Mouse (Mus musculus): ENCODE measurements around the gene Iqca. TPM values are rescaled to one million over a fixed set of nuclear protein-coding genes. Genes with fewer than 3 reads are reported as not detected.

The Iqca gene
- polyA plus RNA-seq, 1 experiment, result 0.33 TPM

DNA sequence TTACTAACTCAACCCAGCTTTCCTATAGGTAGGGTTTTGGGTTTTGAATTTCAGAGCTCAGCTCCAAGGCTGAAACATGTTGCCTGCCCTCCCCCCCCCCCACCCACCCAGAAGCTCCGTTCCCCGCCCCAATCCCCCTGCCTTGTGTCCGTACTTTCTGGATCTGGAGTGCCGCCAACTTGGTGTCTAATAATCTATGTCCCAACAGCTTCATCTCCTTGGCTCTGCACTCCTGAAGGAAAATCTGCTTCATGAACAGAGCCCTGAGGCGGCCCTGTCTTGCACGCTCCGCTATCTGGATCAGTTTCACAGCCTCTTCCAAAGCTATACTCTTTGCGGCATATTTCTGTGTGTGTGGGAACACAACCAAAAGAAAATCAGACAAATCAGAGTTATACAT is 13.5 kb downstream of the Iqca start:
- no peak for TF ChIP-seq CTCF (conservative IDR thresholded peaks at IDR 0.05; ENCODE audit: insufficient read depth, insufficient read length, low read depth, low read length)
- no peak for TF ChIP-seq POLR2A (IDR thresholded peaks at IDR 0.05; ENCODE audit: low read depth, low read length)
- no peaks in the 10 kb centered on the region for H3K4me1 ChIP-seq (ENCODE audit: control insufficient read depth, insufficient read depth, low read length)
- 79% methylated on average over 8 of the region's 8 CpGs for WGBS
- no peak overlapping the region for H3K4me3 ChIP-seq (ENCODE audit: insufficient read depth, low read depth, low read length)
- no peak for DNase-seq
- H3K27ac ChIP-seq (ENCODE audit: insufficient read depth, low read depth, low read length), result no peak overlapping the region
- no peaks in the 10 kb centered on the region for H3K36me3 ChIP-seq (ENCODE audit: control insufficient read depth, insufficient read depth, low read length)
- H3K27me3 ChIP-seq (replicated peaks; ENCODE audit: control insufficient read depth, insufficient read depth, low read length), result no peaks in the 10 kb centered on the region

DNA sequence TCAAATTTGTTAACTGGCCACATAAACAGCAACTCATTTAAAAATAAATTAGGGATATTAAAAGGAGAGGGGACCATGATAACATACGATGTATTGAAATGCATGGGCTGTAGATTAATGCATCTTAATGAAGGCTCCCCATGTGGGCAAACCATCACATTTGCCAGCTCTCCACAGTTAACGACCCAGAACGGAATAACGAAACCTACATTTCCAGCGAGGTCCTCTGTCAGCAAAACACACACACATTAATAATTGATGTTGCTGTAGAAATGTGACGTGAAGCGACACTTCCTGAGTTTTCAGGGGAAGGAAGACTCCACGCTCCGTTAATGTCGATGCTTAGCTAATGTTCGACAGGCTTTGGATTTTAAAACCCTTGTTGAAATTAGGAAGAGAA is 20.8 kb downstream of the Iqca start:
- 24% methylated on average over 11 of the region's 11 CpGs for WGBS

DNA sequence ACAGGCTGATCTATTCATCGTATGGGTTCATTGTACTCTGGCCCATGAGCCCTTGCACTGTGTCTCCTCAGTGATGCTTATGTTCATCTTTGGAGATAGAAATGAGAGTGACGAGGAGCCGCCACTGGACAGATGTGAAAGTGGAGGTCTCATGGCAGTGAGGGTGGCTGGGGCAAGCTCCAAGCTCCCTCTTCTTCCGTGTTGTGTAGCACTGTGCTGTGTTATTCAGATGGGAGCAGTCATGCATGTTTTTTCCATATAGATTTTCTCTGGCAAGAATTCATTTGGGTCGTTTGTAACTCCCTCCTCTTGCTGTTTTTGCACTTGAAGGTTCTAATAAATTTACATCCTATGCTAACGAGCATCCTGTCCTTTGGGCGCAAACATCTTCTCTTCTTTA is 21.2 kb downstream of the Iqca start:
- no peak for DNase-seq
- Histone ChIP-seq H3K27me3 (replicated peaks; ENCODE audit: control insufficient read depth, insufficient read depth, low read length) (no peaks in the 10 kb centered on the region), H3K36me3 (ENCODE audit: control insufficient read depth, insufficient read depth, low read length) (no peaks in the 10 kb centered on the region), H3K4me3 (ENCODE audit: insufficient read depth, low read depth, low read length) (no peak overlapping the region), H3K27ac (ENCODE audit: insufficient read depth, low read depth, low read length) (no peak overlapping the region), H3K4me1 (ENCODE audit: control insufficient read depth, insufficient read depth, low read length) (peaks cover 2% of the 10 kb centered on the region; the same call in 1 of the 2 replicates)
- TF ChIP-seq POLR2A (IDR thresholded peaks at IDR 0.05; ENCODE audit: low read depth, low read length) (no peak), CTCF (conservative IDR thresholded peaks at IDR 0.05; ENCODE audit: insufficient read depth, insufficient read length, low read depth, low read length) (no peak)
- 61% methylated on average over 7 of the region's 7 CpGs for WGBS

More for the DNA sequence above, 20.8 kb downstream of the Iqca start:
- Histone ChIP-seq H3K36me3 (ENCODE audit: control insufficient read depth, insufficient read depth, low read length) (no peaks in the 10 kb centered on the region), H3K4me1 (ENCODE audit: control insufficient read depth, insufficient read depth, low read length) (peaks cover 2% of the 10 kb centered on the region; the same call in 1 of the 2 replicates), H3K27ac (ENCODE audit: insufficient read depth, low read depth, low read length) (no peak overlapping the region), H3K4me3 (ENCODE audit: insufficient read depth, low read depth, low read length) (no peak overlapping the region), H3K27me3 (replicated peaks; ENCODE audit: control insufficient read depth, insufficient read depth, low read length) (no peaks in the 10 kb centered on the region)
- no peak for DNase-seq
- TF ChIP-seq CTCF (conservative IDR thresholded peaks at IDR 0.05; ENCODE audit: insufficient read depth, insufficient read length, low read depth, low read length) (no peak), POLR2A (IDR thresholded peaks at IDR 0.05; ENCODE audit: low read depth, low read length) (no peak)

DNA sequence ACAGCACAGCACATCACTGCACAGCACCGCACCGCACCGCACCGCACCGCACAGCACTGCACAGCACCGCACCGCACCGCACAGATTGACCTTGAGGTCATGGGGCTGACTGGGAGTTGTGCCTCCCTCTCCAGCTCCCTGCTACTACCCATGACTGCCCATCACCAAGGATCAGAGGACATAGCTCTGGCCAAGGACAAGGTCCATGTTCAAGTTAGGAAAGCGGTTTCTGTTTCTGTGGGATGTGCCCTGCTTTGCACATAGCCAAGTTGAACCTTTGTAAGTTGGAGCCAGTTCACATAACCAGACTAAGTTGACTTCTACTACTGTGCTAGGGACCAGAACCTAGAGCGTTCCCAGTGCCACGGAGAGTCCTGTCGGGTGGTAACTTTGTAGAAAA is 28.6 kb downstream of the Iqca start:
- Histone ChIP-seq H3K27ac (ENCODE audit: insufficient read depth, low read depth, low read length) (no peak overlapping the region), H3K36me3 (ENCODE audit: control insufficient read depth, insufficient read depth, low read length) (no peaks in the 10 kb centered on the region), H3K27me3 (replicated peaks; ENCODE audit: control insufficient read depth, insufficient read depth, low read length) (no peaks in the 10 kb centered on the region), H3K4me1 (ENCODE audit: control insufficient read depth, insufficient read depth, low read length) (no peaks in the 10 kb centered on the region), H3K4me3 (ENCODE audit: insufficient read depth, low read depth, low read length) (no peak overlapping the region)
- peak; percentile 72 for DNase-seq
- TF ChIP-seq POLR2A (IDR thresholded peaks at IDR 0.05; ENCODE audit: low read depth, low read length) (no peak), CTCF (conservative IDR thresholded peaks at IDR 0.05; ENCODE audit: insufficient read depth, insufficient read length, low read depth, low read length) (no peak)
- WGBS, result 79% methylated on average over 12 of the region's 12 CpGs

DNA sequence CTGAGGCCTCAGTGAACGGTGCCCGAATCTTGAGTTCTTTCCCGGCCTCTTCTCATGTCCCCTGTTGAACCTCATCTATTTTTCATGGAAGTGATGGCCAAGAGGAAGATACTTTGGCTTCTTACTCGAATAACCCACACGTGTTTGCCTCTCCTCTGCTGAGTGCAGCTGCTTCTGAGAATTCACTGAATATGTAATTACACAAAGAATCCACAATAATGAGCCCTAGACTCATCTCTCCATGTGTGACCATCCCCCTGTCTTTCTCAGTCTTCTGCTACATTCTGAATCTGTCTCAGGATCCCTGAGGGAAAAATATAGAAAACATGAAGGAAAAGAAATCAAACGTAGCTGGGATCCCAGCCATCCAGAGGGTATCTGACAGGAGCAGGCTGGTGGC is 32.5 kb downstream of the Iqca start:
- Histone ChIP-seq H3K4me1 (ENCODE audit: control insufficient read depth, insufficient read depth, low read length) (no peaks in the 10 kb centered on the region), H3K36me3 (ENCODE audit: control insufficient read depth, insufficient read depth, low read length) (no peaks in the 10 kb centered on the region), H3K27me3 (replicated peaks; ENCODE audit: control insufficient read depth, insufficient read depth, low read length) (no peaks in the 10 kb centered on the region), H3K27ac (ENCODE audit: insufficient read depth, low read depth, low read length) (no peak overlapping the region), H3K4me3 (ENCODE audit: insufficient read depth, low read depth, low read length) (no peak overlapping the region)
- TF ChIP-seq POLR2A (IDR thresholded peaks at IDR 0.05; ENCODE audit: low read depth, low read length), result no peak
- TF ChIP-seq CTCF (conservative IDR thresholded peaks at IDR 0.05; ENCODE audit: insufficient read depth, insufficient read length, low read depth, low read length), result no peak
- 85% methylated on average over 6 of the region's 6 CpGs for WGBS
- no peak for DNase-seq

DNA sequence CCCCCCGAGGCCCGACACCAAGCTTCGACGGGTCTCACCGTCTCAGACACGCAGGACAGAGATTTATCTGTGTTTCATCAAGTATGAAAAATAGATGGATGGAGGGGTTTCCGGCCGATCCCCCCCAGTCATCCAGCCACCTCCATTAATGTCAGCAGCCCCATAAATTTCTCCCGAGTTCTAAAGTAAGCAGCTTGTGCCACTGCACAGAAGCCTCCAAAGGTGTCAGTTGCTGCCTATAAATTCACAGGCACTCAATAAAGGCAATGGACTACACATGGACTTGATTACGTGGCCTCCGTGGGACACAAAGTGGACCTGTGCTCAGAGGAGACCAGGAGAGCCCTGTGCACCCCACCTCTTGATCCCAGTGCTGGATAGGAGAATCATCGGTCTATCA is 34.0 kb downstream of the Iqca start:
- no peak for TF ChIP-seq CTCF (conservative IDR thresholded peaks at IDR 0.05; ENCODE audit: insufficient read depth, insufficient read length, low read depth, low read length)
- TF ChIP-seq POLR2A (IDR thresholded peaks at IDR 0.05; ENCODE audit: low read depth, low read length), result no peak
- Histone ChIP-seq H3K4me3 (ENCODE audit: insufficient read depth, low read depth, low read length) (no peak overlapping the region), H3K27me3 (replicated peaks; ENCODE audit: control insufficient read depth, insufficient read depth, low read length) (no peaks in the 10 kb centered on the region), H3K27ac (ENCODE audit: insufficient read depth, low read depth, low read length) (no peak overlapping the region), H3K4me1 (ENCODE audit: control insufficient read depth, insufficient read depth, low read length) (no peaks in the 10 kb centered on the region), H3K36me3 (ENCODE audit: control insufficient read depth, insufficient read depth, low read length) (no peaks in the 10 kb centered on the region)
- 45% methylated on average over 12 of the region's 12 CpGs for WGBS
- no peak for DNase-seq

DNA sequence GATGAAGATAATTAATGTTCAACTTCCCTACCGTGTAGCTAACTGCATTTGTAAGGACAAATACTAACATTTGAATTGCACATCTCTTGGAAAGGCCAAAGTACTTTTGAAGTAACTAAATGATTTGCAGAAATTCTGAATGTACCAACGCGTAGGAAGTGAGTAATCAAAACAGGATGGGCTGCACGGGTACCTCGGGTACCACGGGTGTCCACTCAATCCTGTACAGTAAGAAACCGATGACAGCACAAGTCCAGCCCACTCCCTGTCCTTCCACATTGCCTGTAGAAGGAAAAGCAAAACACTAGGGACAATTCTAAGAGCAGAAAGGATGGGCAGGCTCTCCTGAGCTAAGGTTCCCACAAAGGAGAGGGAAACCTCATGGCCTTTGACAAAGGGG is 36.0 kb downstream of the Iqca start:
- no peaks in the 10 kb centered on the region for H3K36me3 ChIP-seq (ENCODE audit: control insufficient read depth, insufficient read depth, low read length)
- 42% methylated on average over 7 of the region's 7 CpGs for WGBS

DNA sequence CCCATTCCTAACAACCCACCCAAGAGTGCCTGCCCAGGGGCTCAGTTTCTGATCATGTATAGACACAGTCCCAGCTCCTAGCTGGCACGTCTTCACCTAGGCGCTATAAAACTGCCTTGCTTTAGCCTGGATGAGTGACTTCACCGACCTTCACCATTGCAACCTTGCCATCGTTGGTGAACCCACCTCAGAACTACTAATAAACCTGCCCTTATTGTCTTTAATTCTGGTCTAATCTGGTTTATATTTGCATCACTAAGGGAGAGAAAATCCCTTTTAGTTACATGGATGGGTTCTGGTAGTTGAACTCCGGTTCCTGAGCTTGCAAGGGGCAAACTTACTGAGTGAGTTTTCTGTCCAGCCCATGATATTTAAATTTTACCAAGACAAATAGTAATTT is 38.6 kb downstream of the Iqca start:
- TF ChIP-seq CTCF (conservative IDR thresholded peaks at IDR 0.05; ENCODE audit: insufficient read depth, insufficient read length, low read depth, low read length), result no peak
- no peak for TF ChIP-seq POLR2A (IDR thresholded peaks at IDR 0.05; ENCODE audit: low read depth, low read length)
- Histone ChIP-seq H3K4me1 (ENCODE audit: control insufficient read depth, insufficient read depth, low read length) (no peaks in the 10 kb centered on the region), H3K4me3 (ENCODE audit: insufficient read depth, low read depth, low read length) (no peak overlapping the region), H3K27me3 (replicated peaks; ENCODE audit: control insufficient read depth, insufficient read depth, low read length) (no peaks in the 10 kb centered on the region), H3K27ac (ENCODE audit: insufficient read depth, low read depth, low read length) (no peak overlapping the region), H3K36me3 (ENCODE audit: control insufficient read depth, insufficient read depth, low read length) (no peaks in the 10 kb centered on the region)
- WGBS, result 84% methylated on average over 5 of the region's 5 CpGs
- DNase-seq, result no peak

More for the DNA sequence above, 36.0 kb downstream of the Iqca start:
- TF ChIP-seq POLR2A (IDR thresholded peaks at IDR 0.05; ENCODE audit: low read depth, low read length) (no peak), CTCF (conservative IDR thresholded peaks at IDR 0.05; ENCODE audit: insufficient read depth, insufficient read length, low read depth, low read length) (no peak)
- Histone ChIP-seq H3K4me3 (ENCODE audit: insufficient read depth, low read depth, low read length) (no peak overlapping the region), H3K4me1 (ENCODE audit: control insufficient read depth, insufficient read depth, low read length) (no peaks in the 10 kb centered on the region), H3K27me3 (replicated peaks; ENCODE audit: control insufficient read depth, insufficient read depth, low read length) (no peaks in the 10 kb centered on the region), H3K27ac (ENCODE audit: insufficient read depth, low read depth, low read length) (no peak overlapping the region)
- DNase-seq, result peak; percentile 24

Data from kidney, adult 2 months (tissue).